Mouse (Mus musculus) mesoderm, embryonic 11.5 days (tissue): ENCODE results near the gene Fam57b.

ENCODE experiments used
- DNase-seq: peaks from one replicate; pipeline ENCODE4 v3.0.0-alpha.2; 2012; ENCODE audit warnings: low read depth, low spot score

Fam57b gene

GRCm38 (mm10) chr7:126797411-126798126 is at the start of gene Fam57b:
Fam57b (plus strand) TSS chr7:126797668.
- DNase-seq: no peak

DNA sequence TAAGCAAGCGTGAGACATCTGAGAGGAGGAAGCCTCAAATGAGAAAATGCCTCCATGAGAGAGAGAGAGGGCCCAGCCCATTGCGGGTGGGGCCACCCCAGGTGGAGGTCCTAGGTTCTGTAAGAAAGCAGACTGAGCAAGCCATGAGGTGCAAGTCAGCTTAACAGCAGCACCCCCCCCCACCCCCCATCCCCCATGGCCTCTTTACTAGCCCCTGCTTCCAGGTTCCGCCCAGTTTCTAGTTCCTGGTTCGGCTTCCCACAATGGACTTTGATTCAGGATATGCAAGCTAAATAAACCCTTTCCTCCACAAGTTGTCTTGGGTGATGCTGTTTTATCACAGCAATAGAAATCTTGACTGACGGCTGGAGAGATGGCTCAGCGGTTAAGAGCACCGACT is 48.6 kb upstream of the Fam57b start:
- DNase-seq: no peak

- no peak for DNase-seq
Observed at GRCm38 (mm10) chr7:126749582-126750343, 47.7 kb upstream of the Fam57b start.

- peak; percentile 89 for DNase-seq
Observed at GRCm38 (mm10) chr7:126754866-126755265, 42.6 kb upstream of the Fam57b start.

GRCm38 (mm10) chr7:126758539-126758938 is 38.9 kb upstream of the Fam57b start:
- DNase-seq: no peak

- DNase-seq: peak; percentile 93
Observed at GRCm38 (mm10) chr7:126759050-126759671, 38.3 kb upstream of the Fam57b start, which contains the start of gene Mapk3. Mapk3 (plus strand) TSS chr7:126759601.

DNA sequence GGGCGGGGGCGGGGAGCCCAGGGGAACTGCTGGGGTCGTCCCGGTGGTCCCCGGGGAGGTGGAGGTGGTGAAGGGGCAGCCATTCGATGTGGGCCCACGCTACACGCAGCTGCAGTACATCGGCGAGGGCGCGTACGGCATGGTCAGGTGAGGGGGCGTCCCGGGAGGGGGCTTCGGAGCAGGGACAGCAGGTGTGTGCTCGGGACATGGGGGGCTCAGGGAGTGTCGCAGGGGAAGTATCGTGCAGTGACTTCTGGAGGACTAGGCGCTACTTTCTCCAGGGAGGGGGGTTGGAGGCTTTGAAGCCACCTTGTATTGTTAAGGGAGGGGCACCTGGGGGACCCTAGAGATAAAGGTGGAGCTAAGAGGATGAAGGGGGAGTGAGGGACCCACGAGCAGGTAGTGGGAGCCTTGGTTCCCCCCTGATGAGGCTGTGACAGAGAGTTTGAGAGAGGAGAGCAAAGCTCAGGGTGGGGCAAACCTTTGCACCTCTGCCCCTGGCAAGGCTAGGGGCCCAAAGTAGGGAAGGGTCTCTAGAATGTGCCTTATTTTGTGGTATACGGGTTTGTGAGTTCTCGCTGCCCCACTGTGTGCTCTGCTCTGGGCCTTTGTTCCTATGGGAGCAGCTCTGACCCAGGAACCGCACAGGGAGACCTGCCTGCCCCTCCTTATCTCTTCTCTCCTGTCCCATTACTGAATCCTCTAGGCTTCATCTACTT is 37.6 kb upstream of the Fam57b start:
- DNase-seq: no peak

GRCm38 (mm10) chr7:126760391-126760802 is 37.1 kb upstream of the Fam57b start:
- no peak for DNase-seq

DNA sequence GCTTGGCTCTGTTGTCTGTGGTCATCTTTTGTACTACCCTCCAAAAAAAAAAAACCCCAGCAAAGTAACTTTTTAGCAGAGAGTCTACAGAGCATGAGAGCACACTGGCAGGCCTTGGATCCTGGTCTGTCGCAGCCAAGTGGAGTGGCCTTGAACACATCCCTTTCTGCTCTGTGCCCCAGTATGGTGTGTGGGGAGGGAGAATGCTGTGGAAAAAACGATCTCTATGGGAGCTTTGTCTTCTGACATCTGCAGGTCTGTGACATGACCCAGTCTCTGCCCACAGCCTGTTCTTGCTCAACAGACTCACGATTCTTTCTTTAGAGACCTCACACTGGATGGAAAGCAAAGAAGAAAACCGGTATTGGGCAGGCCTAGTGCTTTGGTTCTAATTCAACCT is 36.5 kb upstream of the Fam57b start:
- no peak for DNase-seq

DNA sequence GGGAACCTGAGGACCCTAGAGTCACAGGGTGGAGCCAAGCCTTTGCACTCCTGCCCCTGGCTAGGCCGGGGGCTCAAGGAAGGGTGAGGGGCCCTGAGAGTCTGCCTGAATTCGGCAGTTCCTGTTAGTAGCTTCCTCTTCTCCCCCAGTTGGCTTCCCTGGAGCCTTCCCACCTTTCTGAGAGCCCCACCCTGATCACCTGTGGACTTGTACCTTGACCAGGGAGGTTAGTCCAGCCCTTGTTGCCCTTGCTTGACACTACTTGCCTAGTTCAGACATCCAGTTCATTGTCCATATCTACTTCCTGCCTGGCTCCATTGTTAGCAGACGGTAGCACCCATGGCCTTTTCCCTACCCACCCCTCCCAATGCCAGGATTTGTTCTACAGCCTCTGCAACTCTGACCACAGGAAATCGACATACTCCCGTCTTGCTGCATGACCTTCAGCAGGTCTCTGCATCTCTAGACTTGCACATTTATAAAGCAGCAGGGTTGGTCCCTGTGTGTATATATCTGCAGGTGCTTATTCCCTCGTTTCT is 35.9 kb upstream of the Fam57b start:
- DNase-seq: no peak

- no peak for DNase-seq
Observed at GRCm38 (mm10) chr7:126762471-126763008, 34.9 kb upstream of the Fam57b start.

GRCm38 (mm10) chr7:126765540-126765939 is 31.9 kb upstream of the Fam57b start:
- no peak for DNase-seq

DNA sequence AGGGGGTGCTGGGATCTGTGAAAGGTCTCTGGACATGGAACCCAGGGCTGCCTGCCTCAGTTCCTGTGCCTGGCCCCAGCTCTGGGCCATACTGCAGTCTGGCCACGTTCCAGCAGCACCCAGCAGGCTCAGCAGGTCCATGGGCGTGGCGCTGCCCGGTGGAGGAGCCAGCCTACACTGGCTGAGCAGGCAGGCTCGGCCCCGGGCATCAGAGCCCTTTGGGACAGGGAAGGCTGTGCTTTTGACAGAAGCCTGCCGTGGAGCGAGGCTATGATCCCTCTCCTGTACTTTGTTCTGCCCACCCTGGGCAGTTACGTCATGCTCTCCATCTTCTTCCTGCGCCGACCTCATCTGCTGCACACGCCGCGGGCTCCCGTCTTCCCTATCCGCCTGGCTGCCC is 31.3 kb upstream of the Fam57b start, which contains the start of gene Gdpd3:
Gene Gdpd3 (plus strand): TSS at position 134 of the 400 bp plus-strand sequence.
- DNase-seq: no peak

DNA sequence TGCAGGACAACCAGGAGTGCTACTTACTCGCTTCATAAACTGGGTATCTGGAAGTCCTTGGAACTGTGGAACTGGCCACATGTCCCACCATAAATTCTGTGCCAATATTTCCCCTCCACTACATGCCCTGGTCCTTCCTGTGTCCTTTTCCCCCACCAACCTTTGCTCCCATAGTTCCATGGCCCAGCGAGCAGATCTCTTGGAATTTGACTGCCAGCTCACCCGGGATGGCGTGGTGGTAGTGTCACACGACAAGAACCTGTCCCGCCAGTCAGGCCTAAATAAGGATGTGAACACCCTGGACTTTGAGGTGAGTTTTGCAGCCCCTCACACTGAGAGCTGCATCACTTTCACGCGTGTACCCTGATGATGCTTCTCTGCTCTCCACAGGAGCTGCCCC is 30.5 kb upstream of the Fam57b start:
- no peak for DNase-seq

- no peak for DNase-seq
Observed at GRCm38 (mm10) chr7:126770784-126771183, 26.7 kb upstream of the Fam57b start.

DNA sequence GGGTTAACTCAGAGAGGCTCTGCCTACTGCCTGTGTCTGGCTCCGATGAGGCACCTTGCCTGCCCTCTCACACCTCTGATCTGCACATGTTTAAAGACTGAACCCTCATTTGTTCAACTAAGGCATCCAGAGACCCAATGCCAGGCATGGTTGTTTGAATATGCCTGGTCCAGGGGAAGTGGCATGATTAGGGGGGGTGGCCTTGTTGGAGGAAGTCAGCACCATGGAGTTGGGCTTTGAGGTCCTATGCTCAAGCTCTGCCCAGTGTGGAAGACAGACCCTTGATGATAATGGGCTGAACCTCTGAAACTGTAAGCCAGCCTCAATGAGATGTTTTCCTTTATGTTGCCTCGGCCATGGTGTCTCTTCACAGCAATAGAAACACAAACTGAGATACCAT is 24.1 kb upstream of the Fam57b start:
- DNase-seq: no peak

DNA sequence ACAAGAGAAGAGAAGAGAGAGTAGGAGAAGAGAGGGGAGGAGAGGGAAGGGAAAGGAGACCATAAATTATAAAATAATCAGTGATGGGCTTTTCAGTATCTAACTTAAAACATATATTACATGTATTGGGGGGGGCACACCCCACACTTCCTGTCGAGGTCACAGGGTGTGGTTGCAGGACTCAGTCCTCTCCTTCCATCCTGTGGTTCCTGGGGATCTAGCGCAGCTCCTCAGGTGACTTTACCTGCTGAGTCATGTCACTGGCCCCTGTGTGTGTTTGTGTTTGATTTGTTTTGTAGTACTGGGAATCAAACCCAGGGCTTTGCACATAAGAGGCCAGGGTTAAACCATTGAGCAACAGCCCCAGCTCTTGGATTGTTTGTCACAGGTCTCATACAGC is 23.0 kb upstream of the Fam57b start:
- no peak for DNase-seq

GRCm38 (mm10) chr7:126775185-126775977 is 22.1 kb upstream of the Fam57b start:
- DNase-seq: no peak

DNA sequence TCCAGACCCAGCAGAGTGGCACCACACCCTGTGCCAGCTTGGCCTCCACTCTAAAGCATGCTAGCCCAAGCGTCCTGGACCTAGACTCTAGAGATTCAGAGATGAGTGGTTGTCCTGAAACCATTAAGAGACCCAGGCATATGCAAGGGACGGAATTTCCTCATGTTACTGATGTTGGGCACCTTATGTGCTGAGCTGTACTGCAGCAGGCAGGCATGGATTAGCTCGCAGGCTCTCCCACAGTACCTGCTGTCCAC is 21.6 kb upstream of the Fam57b start:
- no peak for DNase-seq

DNA sequence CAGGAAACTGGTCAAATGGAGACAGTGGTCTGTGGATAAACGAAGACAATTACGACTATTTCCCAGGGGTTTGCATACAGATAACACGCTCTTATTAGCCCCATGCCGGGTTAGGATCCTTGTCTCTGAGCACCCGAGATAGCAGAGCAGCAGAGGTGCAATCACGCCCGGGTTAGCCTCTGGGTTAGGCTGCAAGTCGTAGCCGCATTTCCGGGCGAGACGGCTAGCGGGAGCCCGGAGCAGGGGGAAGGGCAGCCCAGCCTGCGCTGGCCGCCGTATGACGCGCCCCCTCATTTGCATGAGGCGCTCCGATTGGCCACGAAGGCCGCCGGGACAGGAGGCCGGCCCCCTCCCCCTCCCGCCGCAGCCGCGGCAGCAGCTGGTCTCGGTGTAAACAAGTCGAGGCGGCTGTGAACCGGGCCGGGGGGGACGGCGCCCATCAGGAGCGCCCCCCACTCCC is 20.8 kb upstream of the Fam57b start, which contains the start of gene Ypel3:
Gene Ypel3 (plus strand): TSS at position 358 of the 460 bp plus-strand sequence.
- DNase-seq: peak; percentile 94
